Mouse (Mus musculus) spleen, adult 2 months (tissue): ENCODE results near the gene Gm11060.

Experiments used
- CTCF ChIP-seq: fragments of 200-500 bp; IDR thresholded peaks from 2 replicates; pipeline ENCODE4 v1.5.1; 2011; ENCODE audit warnings: mild to moderate bottlenecking, inconsistent platforms; ENCODE audit not compliant: insufficient read depth, insufficient read length, insufficient replicate concordance; ENCODE audit errors: extremely low read depth
- POLR2A ChIP-seq: fragments of 200-500 bp; IDR thresholded peaks from 2 replicates; pipeline ENCODE4 v1.6.1; 2011; ENCODE audit warnings: low read depth, low read length, inconsistent platforms

GRCm38 (mm10) chr2:105062741-105063372 is 29.0 kb upstream of the Gm11060 start:
- no peak for TF ChIP-seq POLR2A
- TF ChIP-seq CTCF = no peak
